Mouse (Mus musculus): ENCODE measurements around the gene Krit1.
"Not testable (repeated sequence)": the region's sequence is repeated elsewhere in the genome, so short reads cannot be mapped to it uniquely, and the experiment has no call there.

The Krit1 gene

GRCm38 (mm10) chr5:3886862-3887261, 83.9 kb downstream of the Krit1 start:
- not testable (repeated sequence) for DNase-seq (ENCODE audit: low read depth, low spot score)

- peak; percentile 59 for DNase-seq (ENCODE audit: low read depth, low spot score)
Observed at GRCm38 (mm10) chr5:3889201-3889600, 86.2 kb downstream of the Krit1 start.

- DNase-seq (ENCODE audit: low read depth, low spot score), result peak; percentile 35
Observed at GRCm38 (mm10) chr5:3893459-3894293, 90.7 kb downstream of the Krit1 start, which contains the start of gene Mterf1a. Gene Mterf1a, minus strand, starts transcription at chr5:3893933.

GRCm38 (mm10) chr5:3894294-3894619, 91.3 kb downstream of the Krit1 start:
- DNase-seq (ENCODE audit: low read depth, low spot score), result not testable (repeated sequence)
